Mouse (Mus musculus): ENCODE data around the gene Ucp2. TPM values are rescaled to one million over a fixed set of nuclear protein-coding genes. Genes with fewer than 3 reads are reported as not detected.
"Not testable (repeated sequence)": the region's sequence is repeated elsewhere in the genome, so short reads cannot be mapped to it uniquely, and the experiment has no call there.

Ucp2 gene
- polyA plus RNA-seq, 1 experiment from 2014 or later: 154 TPM

DNA sequence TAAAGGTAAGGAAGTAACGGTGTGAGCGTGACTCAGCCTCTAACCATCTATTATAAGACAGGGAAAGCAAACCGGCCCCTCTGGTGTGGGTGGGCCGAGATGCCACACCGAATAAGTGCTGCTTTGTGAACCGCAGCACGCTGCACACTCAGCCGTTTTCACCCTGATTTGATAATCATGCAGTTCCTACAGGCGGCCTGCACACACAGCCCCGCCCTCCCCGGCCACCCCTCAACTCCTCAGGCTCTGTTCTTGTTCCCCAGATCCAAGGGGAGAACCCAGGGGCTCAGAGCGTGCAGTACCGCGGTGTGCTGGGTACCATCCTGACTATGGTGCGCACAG lies 13.3 kb upstream of the Ucp2 start:
- Histone ChIP-seq H3K4me3 (replicated peaks) (no peak overlapping the region), H3K27ac (no peak overlapping the region), H3K4me2 (no peak overlapping the region), H3K27me3 (no peaks in the 10 kb centered on the region), H3K36me3 (no peaks in the 10 kb centered on the region), H3K4me1 (replicated peaks) (no peaks in the 10 kb centered on the region), H3K9me3 (no peaks in the 10 kb centered on the region), H3K9ac (replicated peaks) (no peak overlapping the region)
- WGBS: 74% methylated on average over 15 of the region's 15 CpGs
- no peak for ATAC-seq (ENCODE audit: insufficient number of reproducible peaks, insufficient read depth, low FRiP score, low TSS enrichment, low read depth)

DNA sequence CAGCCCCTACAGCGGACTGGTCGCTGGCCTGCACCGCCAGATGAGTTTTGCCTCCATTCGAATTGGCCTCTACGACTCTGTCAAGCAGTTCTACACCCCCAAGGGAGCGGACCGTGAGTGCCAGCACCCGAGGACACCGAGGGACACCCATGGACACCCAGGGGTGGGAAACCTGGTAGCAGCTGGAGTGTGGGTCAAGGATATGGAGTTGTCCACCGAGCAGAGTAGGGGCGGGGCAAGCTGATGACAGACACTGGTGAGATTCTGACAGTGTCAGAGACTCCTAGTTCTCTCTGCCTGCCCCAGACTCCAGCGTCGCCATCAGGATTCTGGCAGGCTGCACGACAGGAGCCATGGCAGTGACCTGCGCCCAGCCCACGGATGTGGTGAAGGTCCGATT lies 13.0 kb upstream of the Ucp2 start:
- WGBS: 83% methylated on average over 17 of the region's 17 CpGs
- no peak for ATAC-seq (ENCODE audit: insufficient number of reproducible peaks, insufficient read depth, low FRiP score, low TSS enrichment, low read depth)
- no peak overlapping the region for H3K27ac ChIP-seq
- H3K4me3 ChIP-seq (replicated peaks): no peak overlapping the region
- H3K4me1 ChIP-seq (replicated peaks): no peaks in the 10 kb centered on the region
- H3K4me2 ChIP-seq: no peak overlapping the region
- no peaks in the 10 kb centered on the region for H3K36me3 ChIP-seq
- H3K9ac ChIP-seq (replicated peaks): no peak overlapping the region
- H3K27me3 ChIP-seq: no peaks in the 10 kb centered on the region
- no peaks in the 10 kb centered on the region for H3K9me3 ChIP-seq

DNA sequence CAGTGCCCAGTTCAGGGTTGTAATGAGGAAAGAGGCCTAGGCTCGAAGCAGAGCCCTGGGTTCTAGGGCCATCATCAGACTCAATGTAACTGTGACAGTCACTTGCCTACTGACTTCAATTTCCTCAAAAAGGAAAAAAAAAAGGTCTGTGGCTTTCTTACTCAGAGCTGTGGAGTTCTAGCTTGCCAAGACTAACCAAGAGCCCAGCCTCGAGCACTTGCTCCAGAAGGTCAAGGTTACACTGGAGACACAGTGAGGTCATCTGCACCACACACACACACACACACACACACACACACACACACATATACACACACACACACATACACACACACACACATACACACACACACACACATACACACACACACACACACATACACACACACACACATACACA lies 11.1 kb upstream of the Ucp2 start:
- not testable (repeated sequence) for H3K9me3 ChIP-seq; H3K27me3 ChIP-seq; ATAC-seq (ENCODE audit: insufficient number of reproducible peaks, insufficient read depth, low FRiP score, low TSS enrichment, low read depth); H3K4me2 ChIP-seq; H3K27ac ChIP-seq; H3K4me3 ChIP-seq (replicated peaks); H3K36me3 ChIP-seq; H3K4me1 ChIP-seq (replicated peaks); H3K9ac ChIP-seq (replicated peaks)
- whole genome bisulfite sequencing: 78% methylated on average over 2 of the region's 2 CpGs

DNA sequence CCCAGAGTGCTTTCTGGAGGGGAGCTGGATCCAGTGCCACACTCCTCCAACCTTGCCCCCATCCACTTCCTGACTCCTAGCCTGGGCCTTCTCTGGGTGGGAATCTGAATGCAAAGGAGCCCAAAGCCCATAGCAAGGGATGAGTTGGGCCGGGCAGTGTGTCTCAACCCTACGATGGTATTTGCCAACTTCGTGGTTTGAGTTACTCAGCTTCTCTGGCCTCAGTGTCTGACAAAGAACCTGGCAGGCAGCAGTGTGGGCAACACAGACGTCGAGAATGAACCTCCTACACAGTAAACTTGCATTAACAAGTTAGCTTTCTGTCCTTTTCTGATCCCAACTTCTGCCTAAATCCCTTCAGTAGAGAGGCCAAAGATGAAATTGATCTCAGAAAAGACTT lies 8.6 kb upstream of the Ucp2 start:
- no peak overlapping the region for H3K27ac ChIP-seq
- ATAC-seq (ENCODE audit: insufficient number of reproducible peaks, insufficient read depth, low FRiP score, low TSS enrichment, low read depth): no peak
- 83% methylated on average over 5 of the region's 5 CpGs for WGBS
- H3K36me3 ChIP-seq: no peaks in the 10 kb centered on the region
- H3K4me3 ChIP-seq (replicated peaks): no peak overlapping the region
- no peaks in the 10 kb centered on the region for H3K27me3 ChIP-seq
- H3K9ac ChIP-seq (replicated peaks): no peak overlapping the region
- no peaks in the 10 kb centered on the region for H3K9me3 ChIP-seq
- no peaks in the 10 kb centered on the region for H3K4me1 ChIP-seq (replicated peaks)
- H3K4me2 ChIP-seq: no peak overlapping the region

DNA sequence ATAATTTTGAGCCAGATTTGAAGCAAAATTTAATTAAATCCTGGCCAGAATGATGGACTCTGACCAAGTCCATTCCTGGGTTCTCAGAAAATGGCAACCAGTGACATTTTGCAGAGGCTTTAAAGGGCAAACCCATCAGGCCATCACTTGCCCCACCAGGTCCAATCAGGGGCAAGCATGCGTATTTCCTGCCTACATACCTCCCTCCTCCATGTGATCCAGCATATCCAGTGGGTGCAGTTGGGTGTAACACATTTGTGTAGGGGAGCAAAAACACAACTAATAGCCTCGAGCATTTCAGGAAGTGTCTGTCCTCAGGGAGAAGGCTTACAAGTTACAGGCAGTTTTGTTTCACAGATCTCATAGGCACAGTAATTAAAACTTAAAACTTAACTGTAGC lies 5.8 kb upstream of the Ucp2 start:
- no peaks in the 10 kb centered on the region for H3K36me3 ChIP-seq
- no peaks in the 10 kb centered on the region for H3K27me3 ChIP-seq
- 68% methylated on average over 2 of the region's 2 CpGs for WGBS
- ATAC-seq (ENCODE audit: insufficient number of reproducible peaks, insufficient read depth, low FRiP score, low TSS enrichment, low read depth): no peak
- peaks cover 4% of the 10 kb centered on the region; the same call in 1 of the 2 replicates for H3K4me1 ChIP-seq (replicated peaks)
- no peak overlapping the region for H3K27ac ChIP-seq
- no peak overlapping the region for H3K4me3 ChIP-seq (replicated peaks)
- no peaks in the 10 kb centered on the region for H3K9me3 ChIP-seq
- no peak overlapping the region for H3K9ac ChIP-seq (replicated peaks)
- no peak overlapping the region for H3K4me2 ChIP-seq

DNA sequence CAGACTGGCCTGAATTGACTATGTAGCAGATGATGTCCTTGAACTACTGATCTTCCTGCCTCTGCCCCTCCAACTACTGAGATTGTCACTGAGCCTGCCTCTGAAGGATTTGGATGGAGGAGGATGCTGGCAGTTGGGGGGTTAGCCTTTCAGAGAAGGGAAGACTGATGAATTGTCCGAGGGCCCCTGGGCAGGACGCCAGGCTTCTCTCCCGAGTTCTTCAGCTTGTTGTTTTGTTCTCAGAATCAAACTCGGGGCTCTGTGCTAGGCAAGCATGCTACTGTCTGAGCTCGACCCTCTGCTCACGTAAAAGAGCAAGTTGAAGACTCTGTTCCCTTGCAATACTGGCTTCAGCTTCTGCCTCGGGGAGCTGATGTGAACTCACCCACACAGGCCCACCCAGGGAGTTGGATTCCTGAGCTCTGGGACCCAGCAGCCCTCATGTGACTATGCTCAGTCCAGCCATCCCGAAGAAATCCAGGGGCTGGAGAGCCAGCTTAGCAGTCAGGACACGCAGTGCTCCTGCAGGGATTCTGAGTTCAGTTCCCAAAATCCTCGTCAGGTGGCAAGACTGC lies 4.6 kb upstream of the Ucp2 start:
- Histone ChIP-seq H3K27ac (no peak overlapping the region), H3K9me3 (no peaks in the 10 kb centered on the region), H3K27me3 (no peaks in the 10 kb centered on the region), H3K4me2 (no peak overlapping the region), H3K9ac (replicated peaks) (no peak overlapping the region), H3K4me1 (replicated peaks) (peaks cover 17% of the 10 kb centered on the region), H3K4me3 (replicated peaks) (no peak overlapping the region), H3K36me3 (no peaks in the 10 kb centered on the region)
- 50% methylated on average over 10 of the region's 10 CpGs for WGBS
- no peak for ATAC-seq (ENCODE audit: insufficient number of reproducible peaks, insufficient read depth, low FRiP score, low TSS enrichment, low read depth)

DNA sequence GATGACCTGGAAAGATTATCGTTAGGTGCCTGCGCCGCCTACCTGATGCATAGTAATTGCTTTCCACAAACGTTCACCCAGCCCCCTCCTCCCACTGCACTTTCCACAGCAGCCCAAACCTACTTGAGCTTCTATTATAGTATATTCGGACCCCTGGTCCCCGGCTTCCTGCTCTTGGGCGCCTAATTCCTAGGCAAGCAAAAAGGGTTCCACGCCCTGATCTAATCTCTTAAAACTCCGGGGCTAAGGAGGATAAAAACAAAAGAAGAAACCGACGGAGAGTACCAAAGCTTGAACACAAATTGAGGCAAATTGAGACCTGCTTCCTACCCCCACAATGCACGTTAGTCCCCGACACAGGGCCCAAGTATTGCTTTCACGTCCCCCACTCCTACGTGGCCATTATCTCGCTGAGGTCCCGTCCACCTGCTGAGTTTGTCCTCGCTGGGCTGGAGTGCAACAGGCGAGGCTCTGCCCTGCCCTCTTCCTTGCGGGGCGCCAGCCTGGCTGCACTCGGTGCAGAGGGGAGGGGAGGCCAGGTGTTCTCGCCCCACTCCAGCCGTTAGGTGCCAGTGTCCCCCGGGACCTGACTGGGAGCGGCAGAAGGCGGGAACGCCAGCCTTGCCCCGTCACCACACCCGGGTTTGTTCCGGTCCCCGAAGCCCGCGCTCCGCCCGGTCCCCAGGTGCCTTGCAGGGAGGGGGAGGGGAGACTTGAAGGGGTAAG lies 583 bp upstream of the Ucp2 start:
- H3K9ac ChIP-seq (replicated peaks): peak overlapping the region; percentile 57; the same call in 1 of the 2 replicates
- H3K4me3 ChIP-seq (replicated peaks): peak overlapping the region; percentile 54
- ATAC-seq (ENCODE audit: insufficient number of reproducible peaks, insufficient read depth, low FRiP score, low TSS enrichment, low read depth): peak; percentile 9; the same call in 1 of the 2 replicates
- H3K27ac ChIP-seq: peak overlapping the region; percentile 41; the same call in 1 of the 2 replicates
- WGBS: 1% methylated on average over 36 of the region's 36 CpGs
- H3K4me1 ChIP-seq (replicated peaks): peaks cover 51% of the 10 kb centered on the region
- H3K36me3 ChIP-seq: peaks cover 9% of the 10 kb centered on the region
- H3K27me3 ChIP-seq: no peaks in the 10 kb centered on the region
- H3K9me3 ChIP-seq: no peaks in the 10 kb centered on the region
- peak overlapping the region; percentile 94 for H3K4me2 ChIP-seq

DNA sequence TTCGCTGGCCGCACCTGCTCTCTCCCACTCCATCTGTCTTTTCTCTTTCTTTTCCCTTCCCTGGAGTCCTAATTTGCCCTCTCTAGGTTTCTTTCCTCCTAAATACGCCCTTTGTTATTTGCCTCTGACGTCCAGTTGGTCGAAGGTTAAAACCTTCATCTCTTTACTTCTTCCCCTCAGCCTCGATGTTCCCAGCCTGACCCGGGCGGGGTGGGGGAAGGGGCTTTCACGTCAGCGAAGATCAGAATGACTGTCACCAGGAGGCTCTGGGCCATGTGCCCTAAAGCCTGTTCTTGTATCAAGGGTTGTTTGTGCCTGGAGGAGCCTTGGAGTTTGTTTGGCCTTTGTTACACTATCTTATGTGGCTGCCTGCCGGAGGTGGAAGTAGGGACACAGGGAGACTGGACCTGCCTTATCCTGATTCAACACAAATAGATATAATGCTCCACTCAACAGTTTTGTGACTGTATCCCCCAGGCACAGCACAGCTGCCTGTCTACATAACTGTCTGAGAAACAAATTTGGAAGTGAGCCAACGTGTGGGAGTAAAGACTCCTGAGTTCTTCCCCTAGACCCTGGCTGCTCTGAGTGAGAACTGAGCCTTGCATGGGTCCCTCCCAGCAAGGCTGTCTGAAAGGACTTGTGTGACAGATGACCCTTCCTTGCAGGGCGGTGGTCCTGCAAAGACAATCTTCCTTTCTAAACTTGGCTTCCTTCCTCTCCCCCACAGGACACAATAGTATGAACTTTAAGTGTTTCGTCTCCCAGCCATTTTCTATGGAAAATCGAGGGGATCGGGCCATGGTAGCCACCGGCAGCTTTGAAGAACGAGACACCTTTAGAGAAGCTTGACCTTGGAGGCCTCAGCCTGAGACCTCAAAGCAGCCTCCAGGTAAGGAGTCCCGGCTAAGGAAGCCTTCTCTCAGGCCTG lies 612 bp downstream of the Ucp2 start:
- Histone ChIP-seq H3K9me3 (no peaks in the 10 kb centered on the region), H3K4me3 (replicated peaks) (peak overlapping the region; percentile 54), H3K4me2 (peak overlapping the region; percentile 94), H3K27me3 (no peaks in the 10 kb centered on the region), H3K36me3 (peaks cover 21% of the 10 kb centered on the region), H3K4me1 (replicated peaks) (peaks cover 51% of the 10 kb centered on the region), H3K9ac (replicated peaks) (peak overlapping the region; percentile 57), H3K27ac (peak overlapping the region; percentile 81)
- 33% methylated on average over 19 of the region's 19 CpGs for WGBS
- peak; percentile 9; the same call in 1 of the 2 replicates for ATAC-seq (ENCODE audit: insufficient number of reproducible peaks, insufficient read depth, low FRiP score, low TSS enrichment, low read depth)

DNA sequence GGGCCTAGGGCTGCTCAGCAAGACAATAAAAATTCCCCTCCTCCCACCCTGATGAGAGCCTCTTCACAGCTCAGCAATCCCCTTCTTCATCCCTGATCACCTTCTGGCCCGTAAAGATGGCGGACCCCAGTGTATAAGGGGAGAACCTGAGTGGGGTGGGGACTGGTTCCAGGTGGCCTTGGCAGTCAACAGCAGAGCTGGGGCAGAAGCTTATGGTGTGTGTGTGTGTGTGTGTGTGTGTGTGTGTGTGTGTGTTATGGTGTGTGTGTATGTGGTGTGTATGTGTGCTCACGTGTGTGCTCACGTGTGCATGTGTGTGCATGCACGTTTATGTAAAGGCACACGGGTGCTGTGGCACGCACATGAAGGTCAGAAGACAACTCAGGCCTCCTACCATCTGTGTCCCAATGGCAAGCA lies 1.3 kb downstream of the Ucp2 start:
- H3K27me3 ChIP-seq: no peaks in the 10 kb centered on the region; the same call in 1 of the 2 replicates
- H3K4me1 ChIP-seq (replicated peaks): peaks cover 51% of the 10 kb centered on the region
- peak overlapping the region; percentile 94 for H3K4me2 ChIP-seq
- H3K9me3 ChIP-seq: no peaks in the 10 kb centered on the region
- WGBS: 78% methylated on average over 7 of the region's 7 CpGs
- H3K36me3 ChIP-seq: peaks cover 28% of the 10 kb centered on the region
- H3K4me3 ChIP-seq (replicated peaks): peak overlapping the region; percentile 54
- peak overlapping the region; percentile 81 for H3K27ac ChIP-seq
- peak overlapping the region; percentile 57; the same call in 1 of the 2 replicates for H3K9ac ChIP-seq (replicated peaks)
- ATAC-seq (ENCODE audit: insufficient number of reproducible peaks, insufficient read depth, low FRiP score, low TSS enrichment, low read depth): no peak

DNA sequence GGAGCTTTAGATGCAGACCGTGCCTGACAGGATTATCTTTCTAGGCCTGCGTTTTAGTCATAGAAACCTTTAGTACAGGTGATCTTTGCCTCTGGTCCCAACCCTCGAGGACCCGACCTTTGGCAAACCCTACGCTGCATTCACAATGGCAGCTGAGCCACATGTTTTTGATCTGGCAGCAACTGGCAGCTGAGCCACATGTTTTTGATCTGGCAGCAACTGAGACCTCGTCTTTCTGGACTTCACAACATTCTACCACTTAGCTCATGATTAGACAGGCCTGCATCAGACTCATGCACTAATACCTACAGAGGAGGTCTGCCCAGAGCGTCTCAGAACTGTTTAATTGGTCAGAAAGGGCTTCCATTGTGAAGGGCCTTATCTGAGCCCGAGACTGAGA lies 1.9 kb downstream of the Ucp2 start:
- Histone ChIP-seq H3K9ac (replicated peaks) (peak overlapping the region; percentile 40; the same call in 1 of the 2 replicates), H3K27ac (peak overlapping the region; percentile 94), H3K4me1 (replicated peaks) (peaks cover 51% of the 10 kb centered on the region), H3K4me3 (replicated peaks) (peak overlapping the region; percentile 54; the same call in 1 of the 2 replicates), H3K27me3 (no peaks in the 10 kb centered on the region; the same call in 1 of the 2 replicates), H3K4me2 (peak overlapping the region; percentile 94), H3K9me3 (no peaks in the 10 kb centered on the region), H3K36me3 (peaks cover 34% of the 10 kb centered on the region)
- 14% methylated on average over 8 of the region's 8 CpGs for WGBS
- ATAC-seq (ENCODE audit: insufficient number of reproducible peaks, insufficient read depth, low FRiP score, low TSS enrichment, low read depth): 0 out of 2 replicates have a peak, but pooled peaks have one; percentile 1

All from limb, embryonic 12.5 days (tissue).